Mouse (Mus musculus): ENCODE results near the gene Apom.

Gene Apom

GRCm38 (mm10) chr17:35083929-35084497 lies 47.8 kb downstream of the Apom start:
- in situ Hi-C loops (cut with MboI; ENCODE audit: low pct_unique_long_range_greater_than_20kb in 1 of 2, low sequenced_read_pairs in 2 of 2, unreplicated experiment in 1 of 2): no loop called here

DNA sequence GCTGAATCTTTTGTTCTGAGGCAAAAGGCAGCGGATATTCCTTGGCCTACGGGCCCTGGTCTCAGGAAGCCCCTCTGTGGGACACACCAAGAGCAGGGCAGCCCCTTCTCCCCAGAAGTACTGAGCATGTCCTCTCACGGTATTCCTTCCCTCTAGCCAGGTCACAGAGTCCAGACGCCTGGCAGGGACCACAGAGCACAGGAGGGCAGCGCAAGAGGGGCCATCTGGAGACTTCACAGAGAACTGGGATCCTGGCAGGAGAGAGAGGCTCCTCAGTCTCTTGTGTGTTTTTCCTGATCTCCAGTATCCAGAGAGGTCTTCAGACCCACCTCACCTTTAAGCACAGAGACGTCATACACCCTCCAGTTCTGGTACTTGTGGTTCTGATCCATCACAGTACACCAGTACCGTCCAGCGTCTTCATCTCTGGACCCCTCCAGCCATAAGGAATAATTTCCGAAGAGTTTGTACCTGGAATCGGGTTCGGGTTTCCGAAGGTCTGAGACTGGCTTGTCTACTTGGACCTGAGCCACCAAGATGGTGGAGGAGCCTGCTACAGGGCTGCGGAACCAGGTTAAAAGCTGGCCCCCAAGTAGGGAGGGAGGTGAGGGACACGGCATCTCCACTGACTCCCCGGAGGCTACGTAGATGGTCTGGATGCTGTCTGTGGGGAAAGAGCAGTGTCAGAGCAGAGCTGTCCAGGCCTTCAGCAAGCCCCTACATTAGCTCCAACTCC lies 48.8 kb downstream of the Apom start:
- in situ Hi-C loops (cut with MboI; ENCODE audit: low pct_unique_long_range_greater_than_20kb in 1 of 2, low sequenced_read_pairs in 2 of 2, unreplicated experiment in 1 of 2): no loop called here

DNA sequence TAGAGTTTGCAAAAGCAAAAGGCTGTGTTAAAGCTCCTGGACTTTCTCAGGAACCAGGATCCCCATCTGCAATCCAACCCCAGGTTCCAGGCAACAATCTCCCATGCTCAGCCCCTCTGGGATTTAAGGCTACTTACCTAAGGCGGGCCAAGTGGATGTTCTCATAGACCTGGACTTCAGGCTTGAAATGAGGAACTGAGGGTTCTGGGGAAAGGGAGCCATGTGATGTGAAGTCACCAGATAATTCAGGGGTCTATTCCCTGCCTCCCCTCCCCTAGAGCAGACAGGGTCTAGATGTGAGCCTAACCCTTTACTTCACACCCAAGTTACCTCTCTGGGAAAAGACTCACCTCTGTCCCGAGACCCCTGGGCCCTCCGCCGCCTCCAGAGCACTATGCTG lies 51.1 kb downstream of the Apom start:
- in situ Hi-C loops (cut with MboI; ENCODE audit: low pct_unique_long_range_greater_than_20kb in 1 of 2, low sequenced_read_pairs in 2 of 2, unreplicated experiment in 1 of 2): no loop called here

GRCm38 (mm10) chr17:35080248-35080647 lies 51.6 kb downstream of the Apom start:
- in situ Hi-C loops (cut with MboI; ENCODE audit: low pct_unique_long_range_greater_than_20kb in 1 of 2, low sequenced_read_pairs in 2 of 2, unreplicated experiment in 1 of 2): no loop called here

DNA sequence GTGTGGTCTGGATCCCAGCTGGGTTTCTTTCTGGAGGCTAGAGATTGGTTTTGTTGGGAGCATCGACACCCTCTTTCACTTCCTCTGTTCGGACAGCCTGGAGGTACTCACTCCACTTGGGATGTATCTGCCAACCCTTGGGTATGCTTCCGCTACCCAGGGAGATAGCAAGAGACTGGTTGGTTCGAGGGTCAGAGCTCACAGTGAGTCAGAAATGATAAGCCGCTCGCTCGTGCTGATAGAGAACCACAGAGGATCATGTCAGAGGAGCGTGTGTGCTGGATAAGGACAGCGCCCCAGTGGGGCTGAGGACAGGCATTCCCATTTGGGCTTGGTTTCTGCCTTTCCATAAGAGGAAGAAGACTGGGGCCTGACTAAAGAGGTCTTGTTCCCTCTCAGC lies 52.1 kb downstream of the Apom start:
- in situ Hi-C loops (cut with MboI; ENCODE audit: low pct_unique_long_range_greater_than_20kb in 1 of 2, low sequenced_read_pairs in 2 of 2, unreplicated experiment in 1 of 2): no loop called here

All from mouse embryonic stem cell (cell line).